11 mouse cellular contexts compared by ENCODE assay signal in genomic region chr2:122116888-122117287, GRCm38 (mm10). TPM values are rescaled to one million over a fixed set of nuclear protein-coding genes. Genes with fewer than 3 reads are reported as not detected.
DNase-seq lines count a peak whose midpoint lies in the region; ATAC-seq and TF ChIP-seq lines count a peak whose summit lies in the region.
"Had no signal": no experiment of that assay in that cellular context is flagged by ENCODE, and none has a peak within 500 bp of the region (broad histone marks: within the 10 kb centered on the region; RNA-seq: fewer than 3 reads in every experiment).

No protein-coding gene starts in this region.

- no peaks in the 10 kb centered on the region for H3K9me3 ChIP-seq in forebrain, embryonic 12.5 days
- H3K9me3 ChIP-seq in forebrain, embryonic 11.5 days (ENCODE audit: control insufficient read depth, low read length): no peaks in the 10 kb centered on the region
- H3K9me3 ChIP-seq in E14TG2a.4 (ENCODE audit: low read length): no peaks in the 10 kb centered on the region
- H3K9me3 ChIP-seq in hindbrain, embryonic 12.5 days (replicated peaks): no peaks in the 10 kb centered on the region
- no peaks in the 10 kb centered on the region for H3K9me3 ChIP-seq in midbrain, embryonic 11.5 days (ENCODE audit: control insufficient read depth, low read length)

- peak overlapping the region; percentile 65 for H3K4me2 ChIP-seq in forebrain, embryonic 12.5 days
- no peak overlapping the region for H3K4me2 ChIP-seq in forebrain, embryonic 11.5 days (ENCODE audit: low read depth, low read length, severe bottlenecking)
- peak overlapping the region; percentile 64 for H3K4me2 ChIP-seq in hindbrain, embryonic 12.5 days (replicated peaks)
- peak overlapping the region; percentile 62 for H3K4me2 ChIP-seq in midbrain, embryonic 11.5 days

- ATAC-seq in forebrain, embryonic 12.5 days (ENCODE audit: low FRiP score): no peak
- ATAC-seq in forebrain, embryonic 11.5 days (replicated peaks; ENCODE audit: low FRiP score): no peak
- ATAC-seq in hindbrain, embryonic 12.5 days (ENCODE audit: low FRiP score): no peak
- no peak for ATAC-seq in midbrain, embryonic 11.5 days (ENCODE audit: low FRiP score)

- H3K4me3 ChIP-seq in forebrain, embryonic 12.5 days (replicated peaks): no peak overlapping the region
- H3K4me3 ChIP-seq in forebrain, embryonic 11.5 days (ENCODE audit: low read depth, low read length): no peak overlapping the region
- H3K4me3 ChIP-seq in E14TG2a.4 (replicated peaks; ENCODE audit: low read length): peak overlapping the region; percentile 98
- H3K4me3 ChIP-seq in hindbrain, embryonic 12.5 days: 0 out of 2 replicates have a peak overlapping the region, but pooled peaks have one; percentile 79
- H3K4me3 ChIP-seq in midbrain, embryonic 11.5 days (ENCODE audit: low read depth, low read length): peak overlapping the region; percentile 83; the same call in 1 of the 2 replicates

- peaks cover 12% of the 10 kb centered on the region for H3K4me1 ChIP-seq in forebrain, embryonic 12.5 days
- H3K4me1 ChIP-seq in forebrain, embryonic 11.5 days (replicated peaks; ENCODE audit: control insufficient read depth, insufficient read depth, low read length): no peaks in the 10 kb centered on the region; the same call in 1 of the 2 replicates
- peaks cover 15% of the 10 kb centered on the region for H3K4me1 ChIP-seq in E14TG2a.4 (replicated peaks; ENCODE audit: low read depth, low read length)
- peaks cover 13% of the 10 kb centered on the region for H3K4me1 ChIP-seq in hindbrain, embryonic 12.5 days
- H3K4me1 ChIP-seq in midbrain, embryonic 11.5 days (ENCODE audit: control insufficient read depth, insufficient read depth, low read length): peaks cover 9% of the 10 kb centered on the region; the same call in 1 of the 2 replicates

- no peak overlapping the region for H3K27ac ChIP-seq in forebrain, embryonic 12.5 days
- no peak overlapping the region for H3K27ac ChIP-seq in forebrain, embryonic 11.5 days (ENCODE audit: low read depth, low read length)
- no peak overlapping the region for H3K27ac ChIP-seq in hindbrain, embryonic 12.5 days
- no peak overlapping the region for H3K27ac ChIP-seq in midbrain, embryonic 11.5 days (ENCODE audit: low read depth, low read length)

- H3K9ac ChIP-seq in forebrain, embryonic 12.5 days: peak overlapping the region; percentile 88; the same call in 1 of the 2 replicates
- no peak overlapping the region for H3K9ac ChIP-seq in forebrain, embryonic 11.5 days (ENCODE audit: low read length)
- no peak overlapping the region for H3K9ac ChIP-seq in hindbrain, embryonic 12.5 days
- H3K9ac ChIP-seq in midbrain, embryonic 11.5 days (ENCODE audit: low read length): no peak overlapping the region

- DNase-seq in forebrain, embryonic 11.5 days (ENCODE audit: low spot score): no peak
- no peak for DNase-seq in midbrain, embryonic 11.5 days (ENCODE audit: low spot score, missing footprints)
- no peak for DNase-seq in spleen, postnatal 10 days (ENCODE audit: low spot score in 2 of 2)
- no peak for DNase-seq in spleen, postnatal 36 days (ENCODE audit: low spot score in 2 of 2)
- no peak for DNase-seq in right cerebral cortex, adult 2 months (ENCODE audit: low spot score in 2 of 2)
- DNase-seq: adrenal gland, postnatal 25 days; thymus, adult 18-20 months had no signal

- H3K27me3 ChIP-seq in forebrain, embryonic 12.5 days: no peaks in the 10 kb centered on the region
- no peaks in the 10 kb centered on the region for H3K27me3 ChIP-seq in forebrain, embryonic 11.5 days (ENCODE audit: control insufficient read depth, insufficient read depth, low read length)
- H3K27me3 ChIP-seq in E14TG2a.4 (ENCODE audit: insufficient read depth, low read length): no peaks in the 10 kb centered on the region
- 0 out of 2 replicates have a peak, but pooled peaks cover 3% of the 10 kb centered on the region for H3K27me3 ChIP-seq in hindbrain, embryonic 12.5 days
- no peaks in the 10 kb centered on the region for H3K27me3 ChIP-seq in midbrain, embryonic 11.5 days (ENCODE audit: control insufficient read depth, insufficient read depth, low read length)

- peaks cover 13% of the 10 kb centered on the region for H3K36me3 ChIP-seq in forebrain, embryonic 12.5 days (replicated peaks)
- H3K36me3 ChIP-seq in forebrain, embryonic 11.5 days (ENCODE audit: control insufficient read depth, insufficient read depth, low read length): peaks cover 2% of the 10 kb centered on the region; the same call in 1 of the 2 replicates
- peaks cover 23% of the 10 kb centered on the region for H3K36me3 ChIP-seq in E14TG2a.4 (ENCODE audit: insufficient read depth, low read length)
- peaks cover 9% of the 10 kb centered on the region for H3K36me3 ChIP-seq in hindbrain, embryonic 12.5 days
- no peaks in the 10 kb centered on the region for H3K36me3 ChIP-seq in midbrain, embryonic 11.5 days (ENCODE audit: control insufficient read depth, insufficient read depth, low read length)

- 86% methylated on average over 2 of the region's 2 CpGs for WGBS in forebrain, embryonic 12.5 days
- whole genome bisulfite sequencing in forebrain, embryonic 11.5 days: 89% methylated on average over 2 of the region's 2 CpGs
- 93% methylated on average over 2 of the region's 2 CpGs for WGBS in hindbrain, embryonic 12.5 days
- 98% methylated on average over 2 of the region's 2 CpGs for WGBS in midbrain, embryonic 11.5 days

- no peak for TF ChIP-seq CTCF in E14TG2a.4 (conservative IDR thresholded peaks at IDR 0.05; ENCODE audit: low read length)

RNA-seq across cellular contexts. Expression of gene Spg11, which starts 1.3 kb away (rescaled TPM):
- polyA plus RNA-seq in forebrain, embryonic 12.5 days (2016; fragmentation: Nextera tagmentation; extraction: Ambion mirVana): 15.3 and 16.9 TPM in 2 replicates
- 16.0 and 17.9 TPM in 2 replicates for polyA plus RNA-seq in forebrain, embryonic 11.5 days (2014; fragmentation: Nextera tagmentation; extraction: Ambion mirVana)
- 13.6 and 14.2 TPM in 2 replicates for polyA plus RNA-seq in hindbrain, embryonic 12.5 days (2016; fragmentation: Nextera tagmentation; extraction: Ambion mirVana)
- 11.1 and 11.9 TPM in 2 replicates for polyA plus RNA-seq in midbrain, embryonic 11.5 days (2014; fragmentation: Nextera tagmentation; extraction: Ambion mirVana)

RNA-seq across cellular contexts. Expression of gene B2m, which starts 30.6 kb away (rescaled TPM):
- polyA plus RNA-seq in forebrain, embryonic 12.5 days (2016; fragmentation: Nextera tagmentation; extraction: Ambion mirVana): 80.0 and 89.6 TPM in 2 replicates
- polyA plus RNA-seq in forebrain, embryonic 11.5 days (2014; fragmentation: Nextera tagmentation; extraction: Ambion mirVana): 98.5 and 101 TPM in 2 replicates
- 134 and 143 TPM in 2 replicates for polyA plus RNA-seq in hindbrain, embryonic 12.5 days (2016; fragmentation: Nextera tagmentation; extraction: Ambion mirVana)
- polyA plus RNA-seq in midbrain, embryonic 11.5 days (2014; fragmentation: Nextera tagmentation; extraction: Ambion mirVana): 124 and 131 TPM in 2 replicates

RNA-seq across cellular contexts. Expression of gene Trim69, which starts 43.6 kb away (rescaled TPM):
- polyA plus RNA-seq in forebrain, embryonic 12.5 days (2016; fragmentation: Nextera tagmentation; extraction: Ambion mirVana): not detected in 2 replicates
- 0.15 TPM in 1 of 2 replicates, not detected in the other for polyA plus RNA-seq in forebrain, embryonic 11.5 days (2014; fragmentation: Nextera tagmentation; extraction: Ambion mirVana)
- polyA plus RNA-seq in hindbrain, embryonic 12.5 days (2016; fragmentation: Nextera tagmentation; extraction: Ambion mirVana): not detected in 2 replicates
- polyA plus RNA-seq in midbrain, embryonic 11.5 days (2014; fragmentation: Nextera tagmentation; extraction: Ambion mirVana): not detected in 2 replicates
- polyA plus RNA-seq: embryonic facial prominence, embryonic 11.5 days had no signal

Comparison
In these comparisons a context has a peak if more than half of its experiments do, and no peak if none do; other contexts are left out.
1. H3K4me3 ChIP-seq: peak in E14TG2a.4 (single experiment), hindbrain, embryonic 12.5 days (single experiment) and midbrain, embryonic 11.5 days (single experiment); none in forebrain, embryonic 12.5 days (single experiment) and forebrain, embryonic 11.5 days (single experiment).